Mouse (Mus musculus) embryonic facial prominence, embryonic 15.5 days (tissue): ENCODE measurements at regions not wholly inside any gene's neighbourhood (a gene's known extent, or its start where the extent isn't known, plus 50 kb on each side); places are given as distances from the start of the nearest gene placed in this dataset.
"Not testable (repeated sequence)": the region's sequence is repeated elsewhere in the genome, so short reads cannot be mapped to it uniquely, and the experiment has no call there.

Experiments used
- ATAC-seq: fragments of 200-750 bp; cut with Nextera tagmentation; 2 replicates; pipeline ENCODE4 v1.8.0; 2017; ENCODE audit warnings: low read depth, moderate TSS enrichment; ENCODE audit not compliant: insufficient number of reproducible peaks, low FRiP score, low TSS enrichment
- H3K27ac ChIP-seq: fragments of 300-500 bp; sonication (generic); replicated peaks from 2 replicates; pipeline ENCODE4 v1.5.1; 2015; ENCODE audit warnings: mild to moderate bottlenecking, inconsistent platforms
- H3K27me3 ChIP-seq: fragments of 300-500 bp; sonication (generic); 2 replicates; pipeline ENCODE4 v1.6.1; 2015; ENCODE audit warnings: inconsistent platforms
- H3K36me3 ChIP-seq: fragments of 300-500 bp; sonication (generic); 2 replicates; pipeline ENCODE4 v1.6.1; 2015; ENCODE audit warnings: mild to moderate bottlenecking, inconsistent platforms
- H3K4me1 ChIP-seq: fragments of 300-500 bp; sonication (generic); 2 replicates; pipeline ENCODE4 v1.6.1; 2015; ENCODE audit warnings: inconsistent platforms
- H3K4me2 ChIP-seq: fragments of 300-500 bp; sonication (generic); replicated peaks from 2 replicates; pipeline ENCODE4 v1.6.1; 2015; ENCODE audit warnings: mild to moderate bottlenecking, inconsistent platforms
- H3K4me3 ChIP-seq: fragments of 300-500 bp; sonication (generic); replicated peaks from 2 replicates; pipeline ENCODE4 v1.5.1; 2015; ENCODE audit warnings: mild to moderate bottlenecking, inconsistent platforms
- H3K9ac ChIP-seq: fragments of 300-500 bp; sonication (generic); 2 replicates; pipeline ENCODE4 v1.6.1; 2015; ENCODE audit warnings: inconsistent platforms
- H3K9me3 ChIP-seq: fragments of 300-500 bp; sonication (generic); replicated peaks from 2 replicates; pipeline ENCODE4 v1.6.1; 2016; ENCODE audit warnings: inconsistent platforms
- WGBS: fragments of 180-500 bp; shearing (Covaris S2); methylation state at CpG from one replicate; pipeline ENCODE4 v1.1.7; 2015; 5-methylcytosine and 5-hydroxymethylcytosine counted together

DNA sequence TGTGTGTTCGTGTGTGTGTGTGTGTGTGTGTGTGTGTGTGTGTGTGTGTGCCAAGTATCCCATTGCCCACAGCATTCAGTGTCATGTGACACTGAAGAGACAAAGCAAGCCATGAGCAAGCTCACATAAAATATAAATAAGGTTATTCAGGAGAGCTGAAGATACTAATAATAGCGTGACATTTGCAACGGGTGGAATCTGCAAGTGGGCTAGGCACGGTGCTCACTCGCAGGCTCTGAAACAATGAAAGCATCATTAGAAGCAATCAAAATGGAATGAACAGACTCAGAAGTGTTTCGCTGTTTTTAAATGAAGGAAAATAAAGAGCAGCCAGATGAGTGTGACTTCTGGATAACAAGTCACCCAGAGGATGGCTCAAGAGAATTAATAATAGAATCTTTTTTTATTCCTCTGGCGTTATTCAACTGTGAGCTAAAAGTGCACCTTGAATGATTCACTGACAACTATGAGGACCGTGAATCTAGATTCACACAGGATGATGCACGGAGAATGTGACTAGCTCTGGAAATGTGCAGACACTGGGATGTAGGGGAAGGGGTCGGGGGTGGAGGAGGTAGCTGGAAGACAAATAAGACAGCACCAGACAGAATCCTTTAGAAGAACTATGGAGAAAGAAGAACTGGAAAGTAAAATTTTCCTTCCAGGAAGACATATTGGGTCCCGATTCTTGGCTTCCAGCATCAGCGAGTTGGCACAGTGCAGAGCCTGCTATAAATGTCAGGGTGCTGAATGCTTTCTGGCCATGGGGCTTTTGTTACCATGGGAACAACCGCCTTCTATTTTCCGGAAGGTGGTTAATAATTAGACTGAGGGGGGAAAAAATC is 55.3 kb downstream of the Actbl2 start:
- no peaks in the 10 kb centered on the region for H3K9me3 ChIP-seq
- no peaks in the 10 kb centered on the region for H3K27me3 ChIP-seq
- no peak overlapping the region for H3K9ac ChIP-seq
- H3K4me1 ChIP-seq: no peaks in the 10 kb centered on the region
- WGBS: 77% methylated on average over 14 of the region's 14 CpGs
- no peak overlapping the region for H3K27ac ChIP-seq
- H3K36me3 ChIP-seq: no peaks in the 10 kb centered on the region
- no peak overlapping the region for H3K4me3 ChIP-seq
- no peak for ATAC-seq
- H3K4me2 ChIP-seq: no peak overlapping the region

DNA sequence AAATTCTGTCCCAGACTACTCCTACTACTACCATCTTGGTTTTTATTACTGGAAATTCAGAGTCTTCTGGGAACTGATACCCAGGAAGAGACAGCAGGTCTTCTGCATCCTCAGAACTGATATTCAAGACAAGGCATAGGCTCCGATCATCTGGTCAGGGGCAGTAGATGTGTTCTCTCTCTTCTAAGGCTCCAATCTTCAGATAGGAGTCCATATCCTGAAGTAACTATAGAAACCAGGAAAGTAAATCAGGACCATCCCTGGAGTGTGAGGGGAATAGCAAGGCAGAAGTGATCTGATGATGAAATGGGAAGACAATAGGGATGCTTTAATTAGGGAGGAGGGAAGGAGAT is 55.9 kb downstream of the Actbl2 start:
- no peak overlapping the region for H3K9ac ChIP-seq
- ATAC-seq: no peak
- H3K4me3 ChIP-seq: no peak overlapping the region

DNA sequence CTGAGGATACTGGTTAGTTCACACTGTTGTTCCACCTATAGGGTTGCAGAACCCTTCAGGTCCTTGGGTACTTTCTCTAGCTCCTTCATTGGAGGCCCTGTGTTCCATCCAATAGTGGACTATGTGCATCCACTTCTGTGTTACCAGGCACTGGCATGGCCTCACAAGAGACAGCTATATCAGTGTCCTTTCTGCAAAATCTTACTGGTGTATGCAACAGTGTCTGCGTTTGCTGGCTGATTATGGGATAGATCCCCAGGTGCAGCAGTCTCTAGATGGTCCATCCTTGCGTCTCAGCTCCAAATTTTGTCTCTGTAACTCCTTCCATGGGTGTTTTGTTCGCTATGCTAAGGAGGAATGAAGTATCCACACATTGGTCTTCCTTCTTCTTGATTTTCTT is 58.7 kb downstream of the Actbl2 start:
- ATAC-seq, H3K4me2 ChIP-seq, H3K4me1 ChIP-seq, H3K36me3 ChIP-seq, H3K4me3 ChIP-seq, H3K27me3 ChIP-seq, H3K27ac ChIP-seq, H3K9ac ChIP-seq, H3K9me3 ChIP-seq: not testable (repeated sequence)
- 78% methylated on average over 3 of the region's 3 CpGs for WGBS

More for the DNA sequence above, 55.9 kb downstream of the Actbl2 start:
- Histone ChIP-seq H3K36me3 (no peaks in the 10 kb centered on the region), H3K27ac (no peak overlapping the region), H3K27me3 (no peaks in the 10 kb centered on the region), H3K9me3 (no peaks in the 10 kb centered on the region), H3K4me1 (no peaks in the 10 kb centered on the region), H3K4me2 (no peak overlapping the region)
- 95% methylated on average over 1 of the region's 1 CpGs for WGBS

DNA sequence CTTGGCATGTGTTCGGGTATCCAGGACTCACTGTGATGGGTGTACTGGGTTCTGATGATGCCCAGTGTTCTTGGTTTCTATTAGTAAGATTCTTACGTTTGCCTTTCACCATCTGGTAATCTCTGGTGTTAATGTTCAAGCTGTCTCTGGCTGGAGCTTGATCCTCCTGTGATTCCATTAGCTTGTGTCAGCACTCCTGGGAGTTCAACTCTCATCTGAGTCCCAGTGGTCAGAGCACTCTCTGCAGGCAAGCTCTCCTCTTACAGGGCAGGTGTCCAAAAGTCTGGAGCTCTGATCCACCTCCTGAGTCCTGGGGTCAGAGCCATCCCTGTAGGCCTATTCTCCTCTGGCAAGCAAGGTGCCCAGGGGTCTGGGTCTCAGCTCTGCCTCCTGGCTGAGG is 63.1 kb downstream of the Actbl2 start:
- not testable (repeated sequence) for H3K9ac ChIP-seq, H3K4me1 ChIP-seq, H3K27me3 ChIP-seq, H3K27ac ChIP-seq, H3K9me3 ChIP-seq, H3K4me2 ChIP-seq, H3K36me3 ChIP-seq, H3K4me3 ChIP-seq, ATAC-seq
- WGBS: 81% methylated on average over 2 of the region's 2 CpGs

DNA sequence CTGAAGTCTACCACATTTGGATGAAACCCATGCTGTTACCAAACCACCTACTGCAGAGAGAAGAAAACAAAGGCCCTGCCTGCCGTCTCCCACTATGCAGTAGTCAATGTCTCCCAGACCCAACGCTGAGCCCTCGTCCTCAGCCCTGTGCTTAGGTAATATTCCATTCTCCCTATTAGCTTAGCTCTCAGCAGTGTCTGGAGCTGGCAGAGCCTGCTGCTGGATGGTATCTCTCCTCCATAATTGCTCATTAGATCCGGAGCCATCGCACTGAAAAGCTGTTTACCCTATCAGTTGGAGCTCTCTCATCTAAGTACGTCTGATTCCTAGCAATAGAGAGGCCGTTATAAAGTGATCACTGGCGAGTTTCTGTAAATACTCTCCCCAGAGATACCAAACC is 68.4 kb downstream of the Actbl2 start:
- no peaks in the 10 kb centered on the region for H3K27me3 ChIP-seq

DNA sequence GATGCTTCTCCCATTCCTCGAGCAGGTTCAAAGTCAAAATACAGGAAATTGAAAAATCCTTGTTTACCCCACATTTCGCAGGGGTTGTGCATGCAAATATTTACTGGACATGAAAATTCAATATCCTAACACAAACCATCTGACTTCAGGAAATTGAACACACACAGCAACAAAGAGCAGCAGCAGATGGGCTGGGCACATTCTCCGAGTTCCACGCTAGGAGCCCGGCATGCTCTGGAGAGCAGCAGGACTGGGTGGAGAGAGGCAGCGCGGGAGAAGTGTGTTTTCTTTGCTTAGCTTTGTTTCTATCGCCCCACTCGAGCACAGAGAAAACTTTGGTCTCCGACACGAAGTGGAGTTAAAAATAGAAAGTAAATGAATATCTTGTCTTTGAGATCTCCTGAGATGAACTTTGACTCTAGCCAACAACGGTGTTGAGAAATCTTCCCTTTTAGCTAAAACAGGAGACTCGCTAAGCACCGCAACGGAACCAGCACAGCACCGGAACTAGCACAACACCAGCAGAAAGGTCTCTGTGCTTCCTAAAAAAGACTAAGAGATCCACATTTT is 71.4 kb downstream of the Actbl2 start:
- Histone ChIP-seq H3K4me2 (peak overlapping the region; percentile 24; the same call in 1 of the 2 replicates), H3K27ac (peak overlapping the region; percentile 79), H3K9me3 (no peaks in the 10 kb centered on the region), H3K9ac (no peak overlapping the region), H3K4me3 (no peak overlapping the region), H3K4me1 (peaks cover 6% of the 10 kb centered on the region; the same call in 1 of the 2 replicates), H3K27me3 (no peaks in the 10 kb centered on the region), H3K36me3 (no peaks in the 10 kb centered on the region)
- ATAC-seq: peak; percentile 63; the same call in 1 of the 2 replicates
- WGBS: 44% methylated on average over 16 of the region's 16 CpGs

More for the DNA sequence above, 68.4 kb downstream of the Actbl2 start:
- H3K4me2 ChIP-seq: no peak overlapping the region
- no peak for ATAC-seq
- H3K9me3 ChIP-seq: no peaks in the 10 kb centered on the region
- H3K4me3 ChIP-seq: no peak overlapping the region
- 69% methylated on average over 8 of the region's 8 CpGs for WGBS
- peaks cover 6% of the 10 kb centered on the region; the same call in 1 of the 2 replicates for H3K4me1 ChIP-seq
- H3K36me3 ChIP-seq: no peaks in the 10 kb centered on the region
- no peak overlapping the region for H3K27ac ChIP-seq
- H3K9ac ChIP-seq: no peak overlapping the region

DNA sequence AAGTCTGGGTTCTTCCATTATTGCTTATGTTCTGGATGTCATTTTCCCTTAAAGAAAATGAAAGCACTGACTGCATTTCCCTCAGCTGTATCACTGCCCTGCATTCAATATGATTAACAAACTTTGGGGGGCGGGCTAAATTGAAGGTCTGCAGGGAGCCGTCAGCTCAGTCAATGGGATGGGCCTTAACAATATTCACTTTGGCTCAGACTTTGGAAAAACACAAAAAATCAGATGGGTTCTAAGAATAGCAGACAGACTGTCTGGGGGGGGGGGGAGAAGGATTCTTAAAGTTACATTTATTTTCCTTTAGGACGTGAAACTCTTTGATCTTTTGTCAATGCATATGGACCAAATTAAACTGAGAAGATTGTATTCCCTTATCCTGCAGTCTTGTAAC is 78.2 kb downstream of the Actbl2 start:
- Histone ChIP-seq H3K4me1 (0 out of 2 replicates have a peak, but pooled peaks cover 5% of the 10 kb centered on the region), H3K4me3 (no peak overlapping the region), H3K9me3 (no peaks in the 10 kb centered on the region), H3K9ac (no peak overlapping the region), H3K27ac (no peak overlapping the region), H3K27me3 (no peaks in the 10 kb centered on the region), H3K36me3 (no peaks in the 10 kb centered on the region), H3K4me2 (no peak overlapping the region)
- ATAC-seq: peak; percentile 76; the same call in 1 of the 2 replicates
- WGBS: 36% methylated on average over 3 of the region's 3 CpGs

DNA sequence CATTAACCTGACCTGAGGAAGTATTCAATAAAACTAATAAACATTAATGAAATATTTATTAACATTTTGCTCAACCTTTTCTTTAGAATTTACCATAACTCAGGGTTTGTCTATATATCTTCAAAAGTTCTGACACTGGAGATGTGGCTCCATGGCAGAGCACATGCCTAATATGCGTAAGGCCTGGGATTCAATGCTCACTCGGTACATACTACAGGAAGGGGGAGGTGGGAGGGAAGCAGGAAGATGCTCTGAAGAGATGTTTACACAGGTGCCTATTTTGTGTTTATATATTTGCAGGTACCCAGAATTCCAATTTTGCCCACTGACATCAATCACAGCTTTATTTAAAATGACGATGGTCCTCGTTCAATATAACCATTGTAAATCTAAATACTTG is 79.0 kb downstream of the Actbl2 start:
- 78% methylated on average over 4 of the region's 4 CpGs for WGBS
- no peaks in the 10 kb centered on the region for H3K36me3 ChIP-seq
- no peak overlapping the region for H3K4me2 ChIP-seq
- no peaks in the 10 kb centered on the region for H3K9me3 ChIP-seq
- H3K27ac ChIP-seq: 0 out of 2 replicates have a peak overlapping the region, but pooled peaks have one; percentile 19
- no peak overlapping the region for H3K4me3 ChIP-seq
- 0 out of 2 replicates have a peak, but pooled peaks cover 5% of the 10 kb centered on the region for H3K4me1 ChIP-seq
- no peak overlapping the region for H3K9ac ChIP-seq
- ATAC-seq: no peak
- H3K27me3 ChIP-seq: no peaks in the 10 kb centered on the region

DNA sequence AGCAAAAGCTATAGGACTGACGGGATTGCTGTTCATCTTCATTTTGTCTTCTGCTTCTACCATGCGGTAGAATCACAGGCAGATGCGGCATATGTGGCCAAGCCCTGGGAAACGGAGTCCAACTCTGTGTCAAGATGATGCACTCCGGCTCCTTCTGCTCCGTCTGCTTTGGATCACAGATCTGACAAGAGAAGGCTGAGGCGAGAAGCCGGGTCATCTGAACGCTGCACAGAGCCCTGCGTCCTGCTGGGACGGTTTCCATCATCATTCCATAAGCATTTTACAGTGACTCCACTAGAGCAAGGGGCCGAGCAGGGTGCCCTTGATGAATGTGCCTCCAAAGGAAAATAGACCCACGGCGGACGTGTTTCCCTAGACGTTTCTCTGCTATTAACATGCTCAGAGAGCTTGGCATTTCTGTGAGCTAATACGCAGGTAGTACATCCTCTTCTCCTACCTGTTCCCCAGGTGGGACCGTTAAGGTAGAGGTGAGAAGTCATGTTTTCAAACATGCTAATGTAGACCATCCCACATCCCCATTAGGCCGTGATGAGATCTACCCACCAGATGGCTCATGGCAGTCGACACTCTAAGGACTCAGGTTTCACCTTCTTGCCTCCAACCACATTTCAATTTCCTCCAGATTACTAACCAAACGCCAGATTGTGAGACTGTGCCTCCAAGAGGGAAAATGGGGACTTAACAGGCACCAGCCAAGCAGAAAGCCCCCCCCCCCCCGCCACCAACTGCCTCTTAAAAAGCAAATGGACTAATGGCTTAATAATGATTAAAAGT is 79.6 kb downstream of the Actbl2 start:
- Histone ChIP-seq H3K4me2 (no peak overlapping the region), H3K27me3 (no peaks in the 10 kb centered on the region), H3K9me3 (no peaks in the 10 kb centered on the region), H3K27ac (0 out of 2 replicates have a peak overlapping the region, but pooled peaks have one; percentile 19), H3K4me3 (no peak overlapping the region), H3K4me1 (0 out of 2 replicates have a peak, but pooled peaks cover 5% of the 10 kb centered on the region), H3K9ac (no peak overlapping the region), H3K36me3 (no peaks in the 10 kb centered on the region)
- ATAC-seq: no peak
- 60% methylated on average over 22 of the region's 22 CpGs for WGBS

DNA sequence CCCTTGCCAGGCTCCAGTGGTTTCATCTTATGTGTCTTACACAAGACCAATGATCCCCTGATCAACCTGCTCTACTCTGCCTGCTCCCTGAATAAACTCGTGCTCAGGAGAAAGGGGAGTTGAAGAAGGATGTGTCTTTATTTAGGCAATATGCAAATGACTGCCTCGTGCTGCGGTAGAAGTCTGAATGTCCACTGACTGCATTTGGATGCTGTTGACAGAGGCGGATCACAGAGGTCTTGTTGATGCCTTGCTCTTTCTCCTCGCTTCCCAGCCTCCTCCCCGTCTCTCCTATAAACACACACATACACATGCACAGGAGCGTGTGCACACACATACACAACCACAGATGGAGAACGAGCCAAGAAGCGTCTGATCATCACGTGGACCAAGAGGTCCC is 90.2 kb downstream of the Actbl2 start:
- ATAC-seq: no peak
- no peak overlapping the region for H3K4me3 ChIP-seq

More for the DNA sequence above, 90.2 kb downstream of the Actbl2 start:
- H3K9me3 ChIP-seq: no peaks in the 10 kb centered on the region
- no peak overlapping the region for H3K9ac ChIP-seq
- no peak overlapping the region for H3K27ac ChIP-seq
- no peaks in the 10 kb centered on the region for H3K36me3 ChIP-seq
- WGBS: 73% methylated on average over 10 of the region's 10 CpGs
- peaks cover 6% of the 10 kb centered on the region; the same call in 1 of the 2 replicates for H3K4me1 ChIP-seq
- no peaks in the 10 kb centered on the region for H3K27me3 ChIP-seq
- no peak overlapping the region for H3K4me2 ChIP-seq
